Mouse (Mus musculus): ENCODE data around the gene Zkscan6. TPM values are rescaled to one million over a fixed set of nuclear protein-coding genes. Genes with fewer than 3 reads are reported as not detected.
A peak's percentile ranks its signal among the peaks of the same experiment; 100 is the strongest.

The Zkscan6 gene
- polyA plus RNA-seq, 1 experiment: 10.3 TPM

GRCm38 (mm10) chr11:65812088-65812487 is 5.1 kb downstream of the Zkscan6 start:
- Histone ChIP-seq H3K4me1 (ENCODE audit: control insufficient read depth, insufficient read depth, low read length) (no peaks in the 10 kb centered on the region; the same call in 1 of the 2 replicates), H3K36me3 (ENCODE audit: control insufficient read depth, insufficient read depth, low read length) (peaks cover 5% of the 10 kb centered on the region), H3K27ac (ENCODE audit: control insufficient read depth, insufficient read depth, low read depth, low read length) (no peak overlapping the region), H3K27me3 (ENCODE audit: control insufficient read depth, insufficient read depth, low read length) (no peaks in the 10 kb centered on the region), H3K4me3 (ENCODE audit: control insufficient read depth, low read depth, low read length) (no peak overlapping the region)
- no peak for TF ChIP-seq POLR2A (IDR thresholded peaks at IDR 0.05; ENCODE audit: control insufficient read depth, low read depth, low read length)
- no peak for TF ChIP-seq CTCF (IDR thresholded peaks at IDR 0.05; ENCODE audit: control insufficient read depth, insufficient read depth, insufficient replicate concordance, low read depth, low read length)

DNA sequence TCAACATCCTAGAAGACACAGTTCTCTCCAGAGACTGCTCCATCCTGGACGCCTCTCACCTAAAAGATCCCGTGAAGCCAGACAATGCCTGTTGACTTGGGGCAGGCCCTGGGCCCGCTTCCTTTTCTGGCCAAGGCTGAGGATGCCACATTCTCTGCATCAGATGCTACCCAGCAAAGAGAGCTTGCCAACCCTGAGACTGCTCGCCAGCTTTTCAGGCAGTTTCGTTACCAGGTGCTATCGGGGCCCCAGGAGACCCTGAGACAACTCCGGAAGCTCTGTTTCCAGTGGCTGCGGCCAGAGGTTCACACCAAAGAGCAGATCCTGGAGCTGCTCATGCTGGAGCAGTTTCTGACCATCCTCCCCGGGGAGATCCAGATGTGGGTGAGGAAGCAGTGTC is 7.4 kb downstream of the Zkscan6 start:
- TF ChIP-seq CTCF (IDR thresholded peaks at IDR 0.05; ENCODE audit: control insufficient read depth, insufficient read depth, insufficient replicate concordance, low read depth, low read length) (no peak), POLR2A (IDR thresholded peaks at IDR 0.05; ENCODE audit: control insufficient read depth, low read depth, low read length) (no peak)
- H3K36me3 ChIP-seq (ENCODE audit: control insufficient read depth, insufficient read depth, low read length): peaks cover 6% of the 10 kb centered on the region

DNA sequence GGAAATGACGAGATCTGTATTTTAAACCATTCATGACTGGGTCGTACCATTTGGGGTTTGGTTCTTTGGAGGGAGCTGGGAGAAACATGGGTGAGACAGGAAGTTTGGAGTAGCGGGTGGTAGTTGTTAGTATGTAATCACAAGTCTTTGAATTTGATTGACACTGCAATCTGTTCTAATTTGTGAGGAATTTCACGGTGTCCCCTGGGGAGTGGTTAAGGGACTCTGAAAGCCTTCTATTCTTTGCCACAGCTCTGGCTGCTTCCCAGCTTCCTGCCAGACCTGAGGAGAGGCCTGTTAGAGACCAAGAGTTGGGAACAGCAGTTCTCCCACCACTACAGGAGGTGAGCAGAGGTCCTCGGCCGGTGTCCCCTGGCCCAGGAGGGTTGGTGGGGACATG is 9.3 kb downstream of the Zkscan6 start:
- no peaks in the 10 kb centered on the region; the same call in 1 of the 2 replicates for H3K4me1 ChIP-seq (ENCODE audit: control insufficient read depth, insufficient read depth, low read length)

More for the DNA sequence above, 7.4 kb downstream of the Zkscan6 start:
- no peaks in the 10 kb centered on the region for H3K27me3 ChIP-seq (ENCODE audit: control insufficient read depth, insufficient read depth, low read length)
- H3K27ac ChIP-seq (ENCODE audit: control insufficient read depth, insufficient read depth, low read depth, low read length): no peak overlapping the region
- H3K4me1 ChIP-seq (ENCODE audit: control insufficient read depth, insufficient read depth, low read length): no peaks in the 10 kb centered on the region; the same call in 1 of the 2 replicates
- no peak overlapping the region for H3K4me3 ChIP-seq (ENCODE audit: control insufficient read depth, low read depth, low read length)

GRCm38 (mm10) chr11:65818193-65818592 is 11.2 kb downstream of the Zkscan6 start:
- no peak overlapping the region for H3K4me3 ChIP-seq (ENCODE audit: control insufficient read depth, low read depth, low read length)
- H3K27ac ChIP-seq (ENCODE audit: control insufficient read depth, insufficient read depth, low read depth, low read length): no peak overlapping the region
- TF ChIP-seq POLR2A (IDR thresholded peaks at IDR 0.05; ENCODE audit: control insufficient read depth, low read depth, low read length): no peak
- no peak for TF ChIP-seq CTCF (IDR thresholded peaks at IDR 0.05; ENCODE audit: control insufficient read depth, insufficient read depth, insufficient replicate concordance, low read depth, low read length)
- H3K36me3 ChIP-seq (ENCODE audit: control insufficient read depth, insufficient read depth, low read length): peaks cover 6% of the 10 kb centered on the region
- H3K4me1 ChIP-seq (ENCODE audit: control insufficient read depth, insufficient read depth, low read length): no peaks in the 10 kb centered on the region
- H3K27me3 ChIP-seq (ENCODE audit: control insufficient read depth, insufficient read depth, low read length): no peaks in the 10 kb centered on the region

More for the DNA sequence above, 9.3 kb downstream of the Zkscan6 start:
- Histone ChIP-seq H3K27me3 (ENCODE audit: control insufficient read depth, insufficient read depth, low read length) (no peaks in the 10 kb centered on the region), H3K4me3 (ENCODE audit: control insufficient read depth, low read depth, low read length) (no peak overlapping the region), H3K36me3 (ENCODE audit: control insufficient read depth, insufficient read depth, low read length) (peaks cover 6% of the 10 kb centered on the region), H3K27ac (ENCODE audit: control insufficient read depth, insufficient read depth, low read depth, low read length) (no peak overlapping the region)
- TF ChIP-seq POLR2A (IDR thresholded peaks at IDR 0.05; ENCODE audit: control insufficient read depth, low read depth, low read length): no peak
- TF ChIP-seq CTCF (IDR thresholded peaks at IDR 0.05; ENCODE audit: control insufficient read depth, insufficient read depth, insufficient replicate concordance, low read depth, low read length): no peak

- TF ChIP-seq CTCF (IDR thresholded peaks at IDR 0.05; ENCODE audit: control insufficient read depth, insufficient read depth, insufficient replicate concordance, low read depth, low read length): no peak
- no peak for TF ChIP-seq POLR2A (IDR thresholded peaks at IDR 0.05; ENCODE audit: control insufficient read depth, low read depth, low read length)
- H3K27me3 ChIP-seq (ENCODE audit: control insufficient read depth, insufficient read depth, low read length): no peaks in the 10 kb centered on the region
- H3K36me3 ChIP-seq (ENCODE audit: control insufficient read depth, insufficient read depth, low read length): peaks cover 6% of the 10 kb centered on the region
- no peak overlapping the region for H3K4me3 ChIP-seq (ENCODE audit: control insufficient read depth, low read depth, low read length)
- H3K4me1 ChIP-seq (ENCODE audit: control insufficient read depth, insufficient read depth, low read length): no peaks in the 10 kb centered on the region
- H3K27ac ChIP-seq (ENCODE audit: control insufficient read depth, insufficient read depth, low read depth, low read length): no peak overlapping the region
Measured at GRCm38 (mm10) chr11:65820280-65820679, 13.3 kb downstream of the Zkscan6 start.

GRCm38 (mm10) chr11:65820877-65821276 is 13.9 kb downstream of the Zkscan6 start:
- Histone ChIP-seq H3K4me3 (ENCODE audit: control insufficient read depth, low read depth, low read length) (no peak overlapping the region), H3K27me3 (ENCODE audit: control insufficient read depth, insufficient read depth, low read length) (no peaks in the 10 kb centered on the region), H3K27ac (ENCODE audit: control insufficient read depth, insufficient read depth, low read depth, low read length) (no peak overlapping the region), H3K4me1 (ENCODE audit: control insufficient read depth, insufficient read depth, low read length) (no peaks in the 10 kb centered on the region), H3K36me3 (ENCODE audit: control insufficient read depth, insufficient read depth, low read length) (peaks cover 4% of the 10 kb centered on the region)
- TF ChIP-seq POLR2A (IDR thresholded peaks at IDR 0.05; ENCODE audit: control insufficient read depth, low read depth, low read length): no peak
- TF ChIP-seq CTCF (IDR thresholded peaks at IDR 0.05; ENCODE audit: control insufficient read depth, insufficient read depth, insufficient replicate concordance, low read depth, low read length): peak; percentile 39; the same call in 1 of the 2 replicates

DNA sequence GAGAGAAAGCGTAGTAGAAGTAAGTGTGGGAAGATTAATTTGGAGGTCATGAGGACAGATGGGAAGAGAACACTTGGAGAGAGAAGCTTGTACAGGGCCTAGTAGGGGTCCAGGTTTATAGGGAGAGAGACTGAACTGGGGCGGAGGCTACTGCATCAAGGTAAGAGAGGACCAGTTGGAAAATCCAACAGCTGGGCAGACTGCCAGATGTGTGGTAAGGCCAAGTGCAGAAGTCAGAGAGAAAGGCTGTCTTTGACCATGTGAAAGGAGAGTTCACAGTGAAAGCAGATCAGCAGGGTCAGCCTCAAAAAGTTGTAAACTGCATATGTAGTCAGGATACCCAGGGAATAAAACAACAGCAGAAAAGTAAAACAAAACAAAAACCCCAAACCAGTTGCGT is 17.6 kb downstream of the Zkscan6 start:
- no peaks in the 10 kb centered on the region for H3K27me3 ChIP-seq (ENCODE audit: control insufficient read depth, insufficient read depth, low read length)
- no peaks in the 10 kb centered on the region for H3K4me1 ChIP-seq (ENCODE audit: control insufficient read depth, insufficient read depth, low read length)
- TF ChIP-seq POLR2A (IDR thresholded peaks at IDR 0.05; ENCODE audit: control insufficient read depth, low read depth, low read length): no peak
- no peak for TF ChIP-seq CTCF (IDR thresholded peaks at IDR 0.05; ENCODE audit: control insufficient read depth, insufficient read depth, insufficient replicate concordance, low read depth, low read length)
- H3K36me3 ChIP-seq (ENCODE audit: control insufficient read depth, insufficient read depth, low read length): peaks cover 3% of the 10 kb centered on the region
- H3K27ac ChIP-seq (ENCODE audit: control insufficient read depth, insufficient read depth, low read depth, low read length): no peak overlapping the region
- H3K4me3 ChIP-seq (ENCODE audit: control insufficient read depth, low read depth, low read length): no peak overlapping the region

- H3K4me3 ChIP-seq (ENCODE audit: control insufficient read depth, low read depth, low read length): no peak overlapping the region
- no peak for TF ChIP-seq CTCF (IDR thresholded peaks at IDR 0.05; ENCODE audit: control insufficient read depth, insufficient read depth, insufficient replicate concordance, low read depth, low read length)
- H3K27ac ChIP-seq (ENCODE audit: control insufficient read depth, insufficient read depth, low read depth, low read length): no peak overlapping the region
- no peaks in the 10 kb centered on the region for H3K36me3 ChIP-seq (ENCODE audit: control insufficient read depth, insufficient read depth, low read length)
- no peaks in the 10 kb centered on the region for H3K4me1 ChIP-seq (ENCODE audit: control insufficient read depth, insufficient read depth, low read length)
- no peaks in the 10 kb centered on the region for H3K27me3 ChIP-seq (ENCODE audit: control insufficient read depth, insufficient read depth, low read length)
Measured at GRCm38 (mm10) chr11:65838999-65839398, 32.0 kb downstream of the Zkscan6 start.

All from testis, adult 2 months (tissue).